Mouse (Mus musculus): Measurements from ENCODE around the gene Upk3b.
A peak's percentile ranks its signal among the peaks of the same experiment; 100 is the strongest.

The Upk3b gene

DNA sequence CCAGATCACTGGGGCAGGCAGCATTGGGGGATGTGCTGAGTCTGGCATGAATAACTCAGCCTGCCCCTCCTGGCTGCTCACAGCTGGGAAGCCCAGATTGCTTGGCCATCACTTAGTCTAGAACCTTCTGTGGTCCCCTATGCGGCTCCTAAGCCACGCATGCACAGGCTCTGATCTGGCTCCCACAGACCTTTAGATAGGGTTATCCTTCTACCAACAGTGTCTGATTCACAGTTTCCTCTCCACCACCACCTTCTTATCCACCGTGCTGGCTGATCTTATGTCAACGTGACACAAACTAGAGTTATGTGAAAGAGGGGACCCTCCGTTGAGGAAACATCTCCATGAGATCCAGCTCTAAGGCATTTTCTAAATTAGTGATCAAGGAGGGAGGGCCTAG lies 36.8 kb downstream of the Upk3b start:
- DNase-seq (ENCODE audit: low read depth, low spot score): no peak

DNA sequence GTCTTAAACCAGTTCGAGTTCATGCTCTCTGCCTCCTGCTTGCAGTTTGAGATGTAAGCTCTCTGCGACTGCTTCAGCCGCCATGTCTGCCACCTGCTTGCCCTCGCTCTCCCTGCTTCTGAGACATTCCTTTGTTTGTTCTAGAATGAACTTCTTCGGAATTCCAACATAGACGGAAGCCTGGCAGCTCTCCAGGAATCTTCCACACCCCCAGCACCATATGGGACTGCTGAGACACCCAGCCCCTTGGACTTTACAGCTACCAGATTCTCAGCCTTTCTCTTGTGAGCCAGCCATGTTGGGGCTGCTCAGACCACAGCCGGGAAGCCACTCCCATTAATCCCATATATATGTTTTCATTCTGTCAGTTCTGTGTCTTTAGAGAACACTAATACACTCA lies 38.0 kb downstream of the Upk3b start:
- DNase-seq (ENCODE audit: low read depth, low spot score): no peak

DNA sequence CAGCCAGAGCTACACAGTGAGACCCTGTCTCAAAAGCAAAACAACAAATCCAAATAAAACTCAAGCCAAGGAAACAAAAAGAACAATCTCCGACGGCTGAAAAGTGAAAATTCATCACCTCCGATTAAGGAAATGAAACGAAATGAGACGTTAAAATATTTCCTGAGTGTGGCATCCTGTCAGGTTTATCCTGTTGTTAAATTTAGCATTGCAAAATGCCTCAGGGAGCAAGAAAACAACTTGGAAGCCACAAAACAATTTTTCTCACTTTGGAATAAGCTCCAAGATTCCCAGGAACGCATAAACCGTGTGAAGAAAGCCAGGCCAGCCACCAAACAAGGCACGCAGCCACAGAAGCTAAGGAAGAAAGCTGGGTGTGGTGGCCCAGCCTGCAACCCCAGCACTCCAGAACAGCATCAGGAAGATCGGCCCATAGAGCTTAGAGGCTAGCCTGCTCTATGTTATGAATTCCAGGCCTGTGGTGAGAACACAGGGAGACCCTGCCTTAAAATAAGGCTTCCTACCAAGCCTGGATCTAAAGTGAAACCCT lies 38.8 kb downstream of the Upk3b start:
- DNase-seq (ENCODE audit: low read depth, low spot score): no peak

DNA sequence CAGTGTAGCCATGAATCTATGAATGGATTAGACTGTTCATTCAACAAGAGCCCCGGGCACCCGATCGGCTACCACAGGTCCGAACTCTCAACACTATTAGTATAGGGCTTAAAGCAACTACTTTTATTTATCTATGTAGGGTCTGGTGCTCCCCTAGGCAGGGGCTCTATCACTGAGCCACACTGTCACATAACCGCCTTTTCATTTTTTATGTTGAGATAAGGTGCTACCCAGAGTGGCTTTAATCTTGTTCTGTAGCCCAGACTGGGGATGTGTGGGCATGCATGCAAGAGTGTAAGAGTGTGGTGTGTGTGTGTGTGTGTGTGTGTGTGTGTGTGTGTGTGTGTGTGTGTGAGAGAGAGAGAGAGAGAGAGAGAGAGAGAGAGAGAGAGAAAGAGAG lies 39.8 kb downstream of the Upk3b start:
- no peak for DNase-seq (ENCODE audit: low read depth, low spot score)

DNA sequence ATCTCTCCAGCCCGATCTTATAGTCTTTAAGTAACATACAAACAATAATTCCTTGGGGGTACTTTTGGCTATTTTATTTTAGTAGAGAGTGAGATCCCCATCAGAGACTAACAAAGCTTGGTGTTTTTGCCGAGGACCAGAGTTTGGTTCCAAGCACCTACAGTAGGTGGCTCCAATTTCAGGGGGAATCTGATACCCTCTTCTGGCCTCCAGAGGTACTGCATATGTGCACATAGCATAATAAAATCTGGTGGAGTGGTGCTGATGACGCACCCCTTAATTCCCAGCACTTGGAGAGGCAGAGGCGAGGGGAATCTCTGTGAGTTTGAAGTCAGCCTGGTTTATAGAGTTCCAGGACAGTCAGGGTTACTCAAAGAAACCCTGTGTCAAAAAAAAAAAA lies 44.0 kb downstream of the Upk3b start:
- DNase-seq (ENCODE audit: low read depth, low spot score): no peak

DNA sequence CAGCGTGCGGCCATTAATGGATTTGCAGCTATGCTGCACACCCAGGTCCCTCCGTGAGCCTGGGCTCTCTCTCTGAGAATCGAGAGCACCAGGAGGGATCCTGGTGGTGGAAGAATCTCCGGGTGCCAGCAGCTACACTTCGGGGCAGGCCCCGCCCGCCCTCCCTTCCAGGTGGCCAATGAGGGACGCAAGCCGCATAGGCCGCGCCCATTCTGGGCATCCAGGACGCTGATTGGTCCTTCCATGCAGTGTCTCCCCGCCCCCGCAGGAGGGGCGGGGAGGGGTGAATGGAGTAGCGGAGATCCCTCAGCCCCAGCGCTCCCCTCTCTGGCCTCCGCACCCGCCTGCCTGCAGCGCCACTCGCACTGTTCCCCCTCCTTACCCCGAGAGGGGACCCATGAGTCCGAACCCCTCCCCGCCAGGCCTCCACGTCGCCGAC lies 45.4 kb downstream of the Upk3b start, which contains the start of gene Rasa4:
Gene Rasa4 (plus strand): TSS at position 248 of the 439 bp plus-strand sequence.
- peak; percentile 95 for DNase-seq (ENCODE audit: low read depth, low spot score)

DNA sequence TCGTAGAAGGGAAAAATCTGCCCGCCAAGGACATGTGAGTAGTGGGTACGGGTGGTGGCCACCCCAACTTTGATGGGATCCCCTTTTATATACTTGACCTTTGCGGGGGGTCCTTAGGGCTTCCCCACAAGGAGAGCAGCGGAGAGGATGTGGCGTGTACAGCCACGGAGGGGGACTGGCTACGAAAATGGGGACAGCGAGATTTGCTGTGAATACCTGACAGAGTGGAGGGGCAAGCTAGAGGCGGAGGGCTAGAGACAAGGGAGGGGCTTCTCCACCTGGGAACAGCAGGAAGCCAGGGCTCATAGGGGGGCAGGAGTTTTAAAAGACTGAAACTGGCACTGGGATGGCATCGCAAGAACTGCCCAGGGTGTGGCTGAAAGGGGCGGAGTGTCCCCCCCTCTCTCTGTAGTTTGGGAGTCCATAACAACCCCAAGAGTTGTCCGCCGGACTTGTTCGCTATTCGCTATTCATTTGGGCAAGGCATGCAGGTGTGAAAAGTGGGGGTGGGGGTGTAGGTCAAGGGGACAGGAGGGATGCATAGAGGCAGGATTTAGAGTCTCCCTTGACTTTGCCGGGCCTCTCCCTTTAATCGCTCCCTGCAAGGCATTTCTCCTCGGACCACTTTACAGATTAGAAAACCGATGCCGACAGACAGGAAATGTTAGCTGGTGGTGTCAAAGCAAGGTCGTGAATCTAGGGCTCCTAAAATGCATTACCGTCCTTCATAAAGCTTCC lies 46.0 kb downstream of the Upk3b start:
- DNase-seq (ENCODE audit: low read depth, low spot score): no peak

DNA sequence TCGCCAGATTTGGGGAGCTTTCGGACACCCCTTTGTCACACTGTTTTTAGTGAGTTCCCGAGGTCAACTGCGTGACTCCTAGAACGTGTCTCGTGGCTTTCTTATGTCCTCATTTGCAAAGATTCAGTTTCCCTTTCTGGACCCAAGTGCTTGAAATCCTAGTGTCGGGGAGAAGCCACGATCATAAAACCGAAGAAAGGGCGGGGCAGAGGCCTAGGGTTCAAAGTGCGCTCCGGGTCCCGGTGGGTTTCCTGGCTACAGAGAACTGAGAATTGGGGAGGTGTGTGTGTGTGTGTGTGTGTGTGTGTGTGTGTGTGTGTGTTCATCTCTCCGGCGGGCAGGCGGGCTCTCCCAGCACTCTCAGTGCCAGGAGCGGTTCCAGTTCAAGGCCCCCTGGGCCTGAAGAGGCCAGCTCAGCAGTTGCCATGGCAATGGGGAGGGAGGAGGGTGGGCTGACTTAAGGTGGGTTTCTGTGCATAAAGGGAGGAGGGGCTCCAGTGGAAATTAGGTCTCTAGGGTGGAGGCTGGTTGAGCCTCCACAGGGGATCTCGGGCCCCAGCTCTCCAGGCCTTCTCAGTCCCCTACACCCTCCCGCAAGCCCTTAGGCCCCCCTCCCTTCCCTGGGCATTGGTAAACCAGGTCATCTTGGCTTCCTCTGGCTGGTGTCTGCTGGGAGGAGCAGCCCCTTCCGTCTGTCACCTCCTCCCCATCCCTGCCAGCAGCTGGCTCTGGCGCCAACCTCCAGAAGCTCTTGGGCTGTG lies 46.8 kb downstream of the Upk3b start:
- DNase-seq (ENCODE audit: low read depth, low spot score): no peak

DNA sequence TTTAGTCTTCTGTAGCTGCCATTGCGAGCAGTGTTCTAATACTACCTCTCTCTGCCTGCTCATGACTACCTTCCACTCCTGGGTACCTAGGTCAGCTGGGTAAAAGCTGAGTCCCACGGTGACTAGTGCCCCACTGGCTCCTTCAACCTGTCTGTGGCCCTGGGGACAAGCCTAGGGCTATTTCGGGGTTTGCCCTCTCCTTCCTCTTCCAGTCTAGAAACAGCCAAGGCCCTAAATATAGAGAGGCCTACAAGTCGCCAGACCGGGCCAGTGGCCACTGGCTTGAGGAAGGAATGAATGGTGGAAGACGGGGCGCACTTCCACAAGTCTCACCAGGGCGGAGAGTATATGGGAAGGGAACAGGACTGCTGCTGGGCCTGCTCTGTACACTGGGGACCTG lies 48.0 kb downstream of the Upk3b start:
- no peak for DNase-seq (ENCODE audit: low read depth, low spot score)

DNA sequence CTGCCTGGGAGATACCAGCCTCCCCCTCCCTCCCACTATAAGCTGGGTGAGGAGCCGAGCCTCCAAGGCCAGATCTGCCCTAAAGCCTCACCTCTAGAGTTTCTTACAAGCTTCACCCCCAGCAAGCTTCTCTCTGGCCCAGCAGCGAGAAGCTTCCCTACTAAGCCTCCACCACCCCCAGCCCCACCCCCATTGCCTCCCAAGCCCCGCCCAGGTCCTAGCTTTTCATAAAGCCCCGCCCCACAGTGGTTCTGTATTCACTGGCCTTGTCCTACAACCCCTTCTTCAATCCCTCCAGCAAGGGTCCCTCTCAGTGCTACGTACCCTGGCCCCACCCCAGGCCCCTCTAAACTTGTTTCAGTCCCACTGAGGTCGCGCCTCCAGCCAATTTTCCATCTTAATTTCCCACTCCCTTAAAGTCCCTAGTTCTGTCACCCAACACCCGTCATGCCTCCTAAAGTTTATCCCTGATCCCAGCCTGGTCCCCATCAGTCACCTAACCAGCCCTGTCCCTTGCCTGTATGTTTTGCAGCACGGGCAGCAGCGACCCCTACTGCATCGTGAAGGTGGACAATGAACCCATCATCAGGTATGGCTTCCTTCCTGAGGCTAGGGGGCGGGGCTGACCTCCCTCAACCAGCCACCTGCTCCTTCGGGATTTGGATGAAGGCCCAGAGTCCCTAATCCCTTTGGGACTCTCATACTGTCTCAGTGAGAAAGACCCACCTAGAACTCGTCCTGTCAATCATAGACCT lies 50.7 kb downstream of the Upk3b start:
- no peak for DNase-seq (ENCODE audit: low read depth, low spot score)

DNA sequence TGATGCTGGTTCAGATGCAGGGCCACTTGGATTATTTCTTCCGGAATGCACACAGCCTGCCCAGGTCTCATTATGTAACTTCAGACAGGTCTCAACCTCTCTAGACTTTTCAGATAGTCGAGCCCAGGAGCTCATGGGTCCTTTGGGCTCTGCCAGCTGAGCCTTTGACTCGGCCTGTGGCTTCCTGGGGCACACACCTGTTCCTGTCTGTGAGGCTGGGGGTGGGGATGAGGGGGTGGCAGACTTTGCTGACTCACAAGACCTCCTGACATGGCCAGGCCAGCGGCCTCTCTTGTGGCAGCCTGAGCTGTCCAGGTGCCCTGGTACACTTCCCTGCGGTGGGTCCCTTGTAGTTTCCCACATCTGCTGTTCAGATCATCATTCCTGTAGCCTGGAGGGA lies 53.6 kb downstream of the Upk3b start:
- no peak for DNase-seq (ENCODE audit: low read depth, low spot score)

DNA sequence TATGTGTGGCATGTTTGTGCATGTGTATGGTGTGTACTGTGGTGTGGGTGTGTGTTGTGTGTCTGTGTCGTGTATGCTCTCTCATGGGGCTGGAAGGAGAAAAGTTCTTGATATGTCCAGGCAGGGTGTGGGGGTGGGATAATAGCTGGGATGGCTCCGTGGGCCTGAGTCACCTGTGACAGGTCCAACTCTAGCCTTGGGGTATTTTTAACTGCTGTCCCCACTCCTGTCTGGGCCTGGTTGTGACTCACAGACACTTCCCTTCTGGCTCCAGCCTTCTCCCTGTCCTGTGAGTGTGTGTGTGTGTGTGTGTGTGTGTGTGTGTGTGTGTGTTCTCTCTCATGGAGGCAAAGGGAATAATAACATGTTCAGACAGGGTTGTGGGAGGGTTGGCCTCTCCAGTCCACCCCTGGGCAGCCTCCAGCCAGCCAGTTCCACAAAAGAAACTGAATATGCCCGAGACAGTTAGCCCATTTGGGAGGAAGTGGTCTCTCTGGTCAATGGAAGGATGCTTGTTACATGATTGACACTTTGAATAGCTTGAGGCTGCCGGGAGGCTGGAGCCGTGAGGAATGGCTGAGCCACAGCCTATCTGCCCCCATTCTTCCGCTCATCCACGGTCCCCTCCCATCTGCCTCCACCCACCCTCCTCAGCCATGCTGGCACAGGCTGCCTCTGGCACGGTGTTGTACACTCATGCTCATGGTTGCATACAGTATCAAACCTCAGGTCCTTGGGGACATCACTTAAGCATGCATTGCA lies 56.1 kb downstream of the Upk3b start:
- DNase-seq (ENCODE audit: low read depth, low spot score): no peak

DNA sequence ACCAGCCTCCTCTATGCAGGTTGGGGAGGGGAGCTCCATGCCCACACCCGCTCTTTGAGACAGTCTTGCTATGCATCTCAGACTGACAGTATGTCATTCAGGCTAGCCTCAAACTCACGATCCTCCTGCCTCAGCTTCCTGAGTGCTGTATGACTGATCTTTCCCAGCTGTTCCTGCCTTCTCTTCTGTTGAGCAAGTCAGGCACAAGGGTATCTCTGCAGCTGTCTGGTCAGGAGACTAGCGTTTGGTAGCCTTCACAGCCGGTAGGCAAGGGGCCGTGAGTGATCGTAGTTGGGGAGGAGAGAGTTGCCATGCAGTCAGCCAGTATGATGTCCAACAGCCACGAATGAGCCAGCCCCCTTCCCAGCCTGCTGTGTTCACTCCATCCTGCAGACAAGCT lies 56.8 kb downstream of the Upk3b start:
- no peak for DNase-seq (ENCODE audit: low read depth, low spot score)
